Mouse (Mus musculus) layer of hippocampus, adult 2 months (tissue): ENCODE data around the gene AL731706.2. TPM values are rescaled to one million over a fixed set of nuclear protein-coding genes. Genes with fewer than 3 reads are reported as not detected.
"Not testable (repeated sequence)": the region's sequence is repeated elsewhere in the genome, so short reads cannot be mapped to it uniquely, and the experiment has no call there.

Experiments
- DNase-seq, 2 experiments: peaks; one replicate each; pipeline ENCODE4 v3.0.0; 2022; ENCODE audit warnings: low spot score in 2 of 2
- H3K27ac ChIP-seq: fragments of 200-600 bp; 2 replicates; pipeline ENCODE4 v1.8.1; 2022
- H3K4me3 ChIP-seq: fragments of 200-600 bp; 2 replicates; pipeline ENCODE4 v1.8.1; 2022; ENCODE audit warnings: mild to moderate bottlenecking
- CTCF ChIP-seq: fragments of 200-600 bp; conservative IDR thresholded peaks from 2 replicates; pipeline ENCODE4 v1.8.1; 2022; ENCODE audit warnings: antibody characterized with exemption, mild to moderate bottlenecking, moderate library complexity
- long read RNA-seq, 2 experiments: library from polyadenylated mRNA; stranded (forward); transcript quantifications; one replicate each; pipeline ENCODE4 v2.0.0; 2021; ENCODE audit warnings: borderline mapping rate in 2 of 2
- total RNA-seq, 2 experiments: library from RNA; stranded (reverse); gene quantifications; 2 replicates each; pipeline ENCODE4 v1.2.3; 2021

Gene AL731706.2
- 10 to 100 TPM; 27.9 to 34.3 TPM for total RNA-seq
- long read RNA-seq, experiment 1 = 0 reads
- long read RNA-seq, experiment 2 = 0 reads

DNA sequence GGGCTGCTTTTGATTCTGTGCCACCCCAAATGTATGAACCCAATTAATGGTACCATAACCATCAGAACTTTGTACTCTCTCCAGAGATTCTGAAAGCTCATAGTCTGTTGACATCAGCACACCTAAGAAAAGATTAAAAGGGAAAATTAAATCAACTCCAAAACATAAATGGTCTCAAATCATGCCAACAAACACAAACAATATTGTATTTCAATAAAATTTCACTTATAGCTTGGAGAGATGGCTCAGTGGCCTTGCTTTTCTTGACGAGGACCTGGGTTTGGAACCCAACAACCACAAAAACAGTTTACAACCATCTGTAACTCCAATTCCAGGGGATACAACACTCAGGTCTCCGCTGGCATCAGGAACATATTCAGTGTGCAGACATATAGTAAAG lies at the start of gene AL731706.2:
Gene AL731706.2, minus strand, starts transcription at position 101 of the 400 bp plus-strand sequence.
- DNase-seq = no peak
- no peak within 1 kb of the TSS for H3K4me3 ChIP-seq
- TF ChIP-seq CTCF = no peak
- no peak within 1 kb of the TSS for H3K27ac ChIP-seq

DNA sequence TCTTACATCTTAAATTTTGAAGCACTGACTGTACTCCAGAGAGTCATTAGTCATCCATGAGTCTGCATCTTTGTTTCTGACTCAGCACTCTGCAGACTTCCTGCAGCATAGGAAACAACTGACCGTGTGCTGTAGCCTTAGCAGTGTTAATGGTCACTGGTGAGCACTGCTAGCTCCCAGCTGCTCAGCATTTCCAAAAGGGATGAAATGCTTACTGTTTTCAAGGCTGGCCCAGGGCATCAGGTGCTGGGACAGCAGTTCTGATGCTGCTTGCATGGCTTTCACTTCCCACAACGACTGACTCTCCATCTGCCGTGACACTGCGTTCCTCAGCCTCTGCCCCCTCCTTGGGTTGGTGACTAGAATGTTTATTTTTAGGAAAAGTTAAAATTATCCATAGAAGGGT lies 35.5 kb upstream of the AL731706.2 start:
- H3K4me3 ChIP-seq = no peak overlapping the region
- TF ChIP-seq CTCF = no peak
- peak; percentile 25 to 45 for DNase-seq
- peak overlapping the region; percentile 36; the same call in 1 of the 2 replicates for H3K27ac ChIP-seq

DNA sequence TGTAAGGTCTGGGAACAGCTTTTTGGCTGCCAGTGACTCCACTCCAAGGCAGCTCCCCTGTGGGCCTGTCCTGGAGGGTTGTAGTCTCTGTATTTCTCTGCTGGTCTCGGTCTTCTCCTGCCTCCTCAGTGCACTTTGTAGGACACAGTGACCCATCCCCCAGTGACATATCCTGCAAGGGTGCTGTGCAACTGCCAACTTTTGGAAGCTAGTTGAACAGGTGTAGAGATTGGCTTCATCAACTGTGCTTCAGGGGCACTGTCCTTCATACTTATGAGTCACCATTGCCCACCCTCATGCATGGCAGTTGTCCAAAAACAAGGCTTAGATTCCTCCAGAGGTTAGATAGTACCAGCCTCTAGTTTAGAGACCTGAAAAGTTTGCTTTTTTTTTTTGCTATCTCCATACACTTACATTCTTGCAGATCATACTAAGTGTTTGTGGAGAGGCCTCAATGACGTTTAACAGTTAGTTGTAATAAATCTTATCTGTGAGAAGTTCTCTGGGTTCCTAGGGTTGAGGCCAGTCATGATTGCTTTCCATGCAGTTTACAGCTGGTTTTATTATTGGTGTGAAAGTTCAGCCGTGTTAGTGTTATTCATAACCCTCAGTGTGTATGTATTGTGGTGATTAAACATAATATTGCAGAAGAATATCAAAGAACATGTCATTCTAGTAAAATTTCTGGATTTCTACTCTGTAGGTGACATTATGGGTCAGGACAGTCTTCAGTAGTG lies 34.9 kb upstream of the AL731706.2 start:
- Histone ChIP-seq H3K27ac (peak overlapping the region; percentile 36; the same call in 1 of the 2 replicates), H3K4me3 (no peak overlapping the region)
- TF ChIP-seq CTCF = no peak
- no peak for DNase-seq

DNA sequence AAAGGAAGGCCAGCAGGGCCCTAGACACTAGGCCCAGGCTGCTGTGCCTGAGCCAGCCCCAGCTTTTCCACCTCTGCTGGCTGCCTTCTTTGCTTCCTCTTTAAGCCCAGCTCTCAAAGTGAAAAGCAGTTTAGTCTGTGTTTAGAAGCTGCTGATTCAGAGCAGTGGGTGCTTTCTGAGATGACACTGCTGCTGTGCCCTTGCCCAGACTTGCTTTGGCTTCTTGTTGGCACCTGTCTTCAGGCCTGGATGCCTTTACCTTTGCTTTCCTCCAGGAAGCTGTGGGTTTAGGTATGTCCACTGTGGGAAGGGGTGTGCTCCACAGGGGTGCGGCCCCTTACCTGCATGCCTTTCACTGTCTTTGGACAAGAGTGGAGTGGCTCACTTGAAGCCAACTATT lies 34.0 kb upstream of the AL731706.2 start:
- Histone ChIP-seq H3K4me3 (no peak overlapping the region), H3K27ac (no peak overlapping the region)
- no peak for DNase-seq
- TF ChIP-seq CTCF = no peak

DNA sequence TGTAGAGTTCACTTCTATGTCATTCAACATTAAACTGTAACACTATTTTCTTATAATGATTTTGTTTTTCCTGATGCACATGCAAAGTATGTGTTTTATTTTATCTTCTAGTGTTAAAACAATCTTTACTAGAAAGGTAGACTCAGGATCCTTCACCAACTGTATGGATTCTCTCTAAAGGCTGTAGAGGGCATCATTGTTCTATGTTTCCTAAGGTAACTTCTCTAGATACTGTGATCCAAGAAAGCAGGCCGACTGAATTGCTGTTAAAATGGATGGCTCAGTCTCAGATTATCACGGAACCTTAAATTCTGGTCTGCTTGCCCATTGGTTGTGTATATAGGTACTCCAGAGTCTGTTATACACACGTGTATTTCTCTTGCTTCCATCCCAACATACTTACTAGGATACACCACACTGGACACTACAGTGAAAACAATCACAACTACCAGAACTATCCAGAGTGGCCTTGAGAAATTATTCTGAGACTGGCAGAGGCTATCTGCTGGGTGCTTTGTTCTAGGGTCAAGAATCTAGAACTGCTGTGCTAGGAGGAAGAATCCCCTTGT lies 28.9 kb upstream of the AL731706.2 start:
- no peak for DNase-seq
- peak; percentile 84 for TF ChIP-seq CTCF
- H3K4me3 ChIP-seq = no peak overlapping the region
- no peak overlapping the region for H3K27ac ChIP-seq

DNA sequence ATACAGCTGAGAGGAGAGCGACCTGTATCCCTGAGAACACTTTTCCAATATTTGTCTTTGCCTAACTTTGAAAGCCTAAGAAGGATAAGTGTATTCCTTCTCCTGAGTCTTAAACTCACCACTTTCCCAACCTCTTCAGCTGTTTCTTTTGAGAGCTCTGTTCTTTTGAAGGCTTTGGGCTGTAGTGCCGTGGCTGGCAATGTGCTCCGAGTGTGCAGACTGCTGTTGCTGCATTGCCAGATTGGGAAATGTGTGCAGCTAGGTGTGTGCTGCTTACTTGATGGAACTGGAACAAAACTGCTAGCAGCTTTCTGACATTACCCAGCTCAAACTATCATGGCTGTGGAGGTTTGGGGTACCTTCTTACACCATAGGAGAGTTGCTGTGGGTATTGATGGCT lies 27.5 kb upstream of the AL731706.2 start:
- H3K4me3 ChIP-seq = no peak overlapping the region
- DNase-seq = no peak
- TF ChIP-seq CTCF = no peak
- no peak overlapping the region for H3K27ac ChIP-seq

DNA sequence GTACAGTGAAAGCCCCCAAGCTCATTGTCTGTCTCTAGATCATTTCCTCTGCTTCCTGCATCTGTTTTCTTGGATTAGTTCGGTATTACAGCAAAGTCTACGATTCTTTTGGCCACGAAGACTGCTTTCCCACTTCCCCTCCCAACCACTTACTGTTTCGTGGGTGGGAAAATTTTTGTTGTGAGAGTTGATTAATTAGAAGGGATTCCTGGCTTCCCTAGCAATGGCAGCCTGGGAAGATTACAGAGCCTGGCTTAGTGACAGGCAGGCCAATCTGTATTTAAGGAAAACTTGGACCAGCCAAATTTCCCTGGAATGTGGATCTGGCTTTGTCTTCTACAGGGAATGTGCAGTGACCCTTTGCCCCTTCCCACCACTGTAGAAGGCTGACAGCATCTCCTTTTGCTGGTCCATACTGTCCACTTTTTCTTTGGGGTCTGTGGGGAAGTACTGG lies 26.5 kb upstream of the AL731706.2 start:
- H3K27ac ChIP-seq = no peak overlapping the region
- no peak overlapping the region for H3K4me3 ChIP-seq
- no peak for DNase-seq
- TF ChIP-seq CTCF = no peak

DNA sequence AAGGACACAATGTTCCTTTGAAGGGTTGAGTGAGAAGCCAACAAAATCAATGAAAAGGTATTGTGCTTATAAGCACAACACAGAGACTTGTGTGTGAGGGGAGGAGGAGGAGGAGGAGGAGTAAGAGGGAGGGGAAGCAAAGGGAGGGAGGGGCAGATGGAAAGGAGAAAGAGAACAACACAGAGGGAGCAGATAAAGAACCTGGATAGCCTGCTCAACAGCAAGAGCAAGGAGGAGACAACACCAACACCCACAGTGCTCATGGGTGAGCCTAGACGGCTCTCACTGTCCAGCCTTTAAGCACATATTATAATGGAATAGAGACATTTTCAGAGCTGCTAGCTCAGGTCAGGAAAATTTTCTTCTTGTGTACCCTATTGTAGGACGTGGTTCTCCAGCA lies 23.8 kb upstream of the AL731706.2 start:
- H3K27ac ChIP-seq = no peak overlapping the region
- no peak for TF ChIP-seq CTCF
- DNase-seq = no peak
- no peak overlapping the region for H3K4me3 ChIP-seq

DNA sequence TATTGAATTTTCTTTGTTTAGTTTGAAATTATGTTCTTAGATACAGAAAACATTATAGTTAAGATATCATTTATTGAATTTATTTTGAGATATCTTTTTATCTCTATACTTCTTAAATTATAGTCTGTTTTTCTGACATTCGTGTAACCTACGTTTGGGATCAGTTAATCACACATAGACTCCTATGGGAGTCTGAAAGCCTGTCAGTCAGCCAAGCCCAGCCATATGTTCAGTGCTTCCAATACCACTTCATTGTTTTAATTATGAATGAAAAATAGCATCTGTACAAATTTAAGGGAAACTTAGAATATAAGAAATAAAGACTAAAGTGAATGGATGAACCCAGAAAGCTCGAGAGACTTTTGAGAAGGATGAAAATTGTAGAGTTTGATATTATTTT lies 23.1 kb upstream of the AL731706.2 start:
- Histone ChIP-seq H3K4me3 (no peak overlapping the region), H3K27ac (no peak overlapping the region)
- no peak for DNase-seq
- no peak for TF ChIP-seq CTCF

DNA sequence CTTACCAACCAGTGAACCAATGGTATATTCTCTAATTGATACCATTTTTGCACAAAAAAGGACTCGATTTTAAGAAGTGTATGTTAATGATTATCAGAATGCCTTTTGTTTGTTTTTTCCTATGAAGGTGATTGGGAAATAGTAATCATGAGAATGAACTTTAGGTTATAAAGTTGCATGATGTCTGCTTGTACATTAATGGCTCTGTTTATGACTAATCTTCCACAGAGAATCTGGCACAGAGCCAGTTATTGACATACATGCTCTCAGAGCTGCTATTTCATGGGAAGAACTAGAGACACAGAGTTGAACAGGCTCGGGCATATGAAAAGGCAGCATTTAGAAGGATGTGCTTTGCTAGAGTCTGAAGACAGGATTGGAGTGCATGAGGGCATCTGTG lies 10.7 kb upstream of the AL731706.2 start:
- TF ChIP-seq CTCF = no peak
- DNase-seq = no peak
- H3K27ac ChIP-seq = no peak overlapping the region
- H3K4me3 ChIP-seq = no peak overlapping the region

DNA sequence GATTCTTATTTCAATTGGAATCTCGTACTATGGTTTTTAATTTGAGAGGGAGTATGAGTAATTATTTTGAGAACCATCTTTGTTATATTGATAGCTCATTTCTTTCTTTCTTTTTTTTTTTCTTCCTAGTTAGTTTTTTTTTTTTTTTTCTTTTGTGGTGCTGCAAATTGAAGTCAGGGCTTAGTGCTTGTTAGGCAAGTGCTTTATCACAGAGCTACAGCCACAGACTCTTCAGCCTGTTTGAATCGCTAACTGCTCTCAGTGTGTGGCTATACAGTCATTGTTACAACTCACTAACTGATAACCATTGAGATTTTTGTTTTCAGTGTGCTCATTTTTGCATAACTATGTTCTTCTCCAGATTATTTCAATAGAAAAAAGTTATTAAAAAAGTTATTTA lies 9.0 kb upstream of the AL731706.2 start:
- DNase-seq = no peak
- TF ChIP-seq CTCF = no peak
- Histone ChIP-seq H3K27ac (no peak overlapping the region), H3K4me3 (no peak overlapping the region)

DNA sequence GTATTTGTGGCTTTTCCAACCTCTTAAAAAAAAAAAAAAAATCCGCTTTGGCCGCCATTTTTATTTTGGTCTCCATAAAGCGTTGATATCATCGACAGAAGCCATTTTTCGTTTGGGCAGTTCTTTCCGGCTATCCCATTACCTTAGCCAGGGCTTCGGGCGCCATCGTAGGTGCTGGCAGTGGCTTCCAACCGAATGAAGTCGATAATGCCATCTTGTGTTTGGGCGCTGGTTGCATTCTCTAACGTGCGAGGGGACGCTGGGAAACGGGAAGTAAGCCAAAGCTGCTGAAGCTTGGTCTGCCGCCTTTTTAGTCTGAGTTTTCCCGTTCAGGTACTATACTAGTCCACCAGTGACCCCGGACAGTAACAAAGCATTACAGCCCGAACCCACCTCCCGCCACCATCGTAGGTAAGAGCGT lies 6.5 kb upstream of the AL731706.2 start:
- Histone ChIP-seq H3K27ac (peak overlapping the region; percentile 99), H3K4me3 (peak overlapping the region; percentile 95)
- TF ChIP-seq CTCF = no peak
- peak; percentile 95 to 99 for DNase-seq

DNA sequence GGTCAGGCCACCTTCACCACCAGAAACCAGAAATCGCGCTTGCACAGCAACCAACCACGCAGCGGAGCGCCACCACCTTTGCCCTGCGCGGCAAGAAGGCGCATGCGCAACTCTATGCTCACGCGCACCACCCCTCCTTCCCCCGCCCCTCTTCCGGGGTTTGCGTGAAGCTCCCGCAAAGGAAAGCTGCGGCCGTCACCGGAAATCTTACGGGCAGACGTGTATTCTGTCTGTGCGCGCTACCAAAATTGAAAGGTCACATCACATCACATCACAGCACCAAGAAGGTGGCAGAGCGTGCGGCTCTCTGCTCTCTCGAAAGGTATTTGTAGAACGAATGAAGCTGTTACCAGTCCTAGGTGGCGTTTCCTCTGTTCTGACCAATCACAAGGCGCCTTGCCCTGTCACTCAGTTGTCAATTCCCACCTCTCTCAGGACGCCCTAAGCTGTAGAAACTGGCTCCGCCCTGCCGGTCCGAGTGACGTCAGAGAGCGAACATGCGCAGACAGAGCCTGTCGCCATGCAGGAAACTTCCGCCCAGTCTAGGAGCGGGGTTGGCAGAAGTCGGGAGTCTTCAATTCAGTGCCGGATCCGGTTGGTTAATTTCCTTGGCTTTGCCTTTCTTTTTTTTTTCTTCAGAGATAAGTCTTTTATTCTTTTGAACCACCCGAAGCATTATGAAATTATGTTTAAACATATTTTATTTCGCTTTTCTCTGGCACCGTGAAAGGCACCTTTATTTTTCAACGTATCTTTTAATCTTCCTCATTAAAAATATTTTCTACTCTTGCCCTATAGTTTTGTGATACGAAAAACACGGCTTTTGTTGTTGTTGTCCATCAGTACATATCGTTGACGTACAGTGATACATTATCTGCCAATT lies 5.8 kb upstream of the AL731706.2 start, which contains the start of the genes Slx4ip, AL731706.1 and Mkks:
Gene Slx4ip, plus strand, starts transcription at position 151 of the 883 bp plus-strand sequence.
Gene AL731706.1, minus strand, starts transcription at position 322 of the 883 bp plus-strand sequence.
Gene Mkks, minus strand, starts transcription at position 322 of the 883 bp plus-strand sequence.
- H3K4me3 ChIP-seq = peak within 1 kb of the TSS; percentile 95
- peak; percentile 29; the same call in 1 of the 2 replicates for TF ChIP-seq CTCF

DNA sequence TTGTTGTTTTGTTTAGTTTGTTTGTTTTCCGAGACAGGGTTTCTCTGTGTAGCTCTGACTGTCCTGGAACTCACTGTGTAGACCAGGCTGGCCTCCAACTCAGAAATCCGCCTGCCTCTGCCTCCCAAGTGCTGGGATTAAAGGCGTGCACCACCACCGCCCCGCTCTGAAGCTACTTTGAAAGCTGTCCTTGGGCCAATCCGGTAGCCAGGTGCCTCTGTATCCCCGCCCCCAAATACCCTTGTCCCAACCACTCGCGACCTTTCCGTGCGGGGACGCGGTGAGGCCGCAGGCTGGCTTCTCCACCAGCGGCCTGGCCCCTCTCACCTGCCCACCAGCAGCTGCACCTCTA lies 5.2 kb upstream of the AL731706.2 start:
- DNase-seq = not testable (repeated sequence)
- Histone ChIP-seq H3K27ac (peak overlapping the region; percentile 99), H3K4me3 (peak overlapping the region; percentile 95)

More for the DNA sequence above, 5.8 kb upstream of the AL731706.2 start, which contains the start of the genes Slx4ip, AL731706.1 and Mkks:
- DNase-seq = peak; percentile 99 to 100
- H3K27ac ChIP-seq = peak within 1 kb of the TSS; percentile 99
